Mouse (Mus musculus) hematopoietic stem cell, adult 5-6 weeks (primary cell): ENCODE data around the gene Dlk2. TPM values are rescaled to one million over a fixed set of nuclear protein-coding genes. Genes with fewer than 3 reads are reported as not detected.

Experiments
- ATAC-seq, 2 experiments: fragments of 125-278 bp in 1 of 2; replicated peaks in 1 of 2; 2 replicates each; pipeline ENCODE4 v1.8.0; 2016 to 2017; ENCODE audit warnings: inconsistent platforms in 2 of 2, mild to moderate bottlenecking in 2 of 2, moderate number of reproducible peaks in 2 of 2, low read depth in 1 of 2, moderate TSS enrichment in 1 of 2; ENCODE audit not compliant: low FRiP score in 2 of 2, poor library complexity in 2 of 2, severe bottlenecking in 2 of 2, insufficient read depth in 1 of 2, low TSS enrichment in 1 of 2
- total RNA-seq: library from RNA; stranded (forward); fragments of 172-1452, 232-1000 nt; gene quantifications from 2 replicates; pipeline ENCODE4 v1.2.3, GENCODE M21; 2017

Gene Dlk2
- total RNA-seq, 1 experiment from 2014 or later: not detected

- ATAC-seq: no peak
Observed at GRCm38 (mm10) chr17:46268026-46268720, 29.0 kb upstream of the Dlk2 start.

DNA sequence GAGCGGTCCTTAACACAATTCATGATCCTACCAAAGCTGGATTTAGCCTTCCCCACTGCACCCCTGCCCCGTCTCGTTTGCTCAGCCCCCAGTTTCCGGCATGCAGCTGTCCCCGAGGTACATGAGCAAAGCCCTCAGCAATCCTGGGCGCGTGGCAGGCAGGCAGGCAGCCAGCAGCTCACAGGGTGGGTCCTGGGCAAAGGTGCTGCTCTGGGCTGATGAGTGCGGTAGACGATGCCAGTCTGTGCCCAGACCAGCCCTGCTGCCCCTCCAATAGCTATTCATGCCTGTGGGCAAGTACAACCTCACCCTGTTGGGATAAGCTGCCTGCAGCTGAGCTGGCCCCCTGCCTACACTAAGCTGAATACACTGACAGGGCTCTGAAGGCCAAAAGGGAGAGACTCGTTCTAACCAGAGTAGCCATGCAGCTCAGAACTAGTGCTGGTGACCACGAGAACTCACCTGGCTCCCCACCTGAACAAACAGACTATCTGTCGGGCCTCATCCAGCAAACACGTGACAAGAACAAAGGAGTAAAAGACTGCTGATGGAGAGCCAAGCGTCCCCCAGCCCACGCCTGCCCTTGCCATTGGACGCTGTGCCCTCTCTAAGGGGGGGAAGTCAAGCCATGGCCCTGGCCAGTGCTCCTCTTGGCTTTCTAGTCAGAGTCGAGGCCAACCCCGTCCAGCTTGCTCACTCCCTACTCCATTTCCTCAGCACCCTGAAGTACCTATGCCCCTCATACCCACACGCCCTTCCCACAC lies 27.3 kb upstream of the Dlk2 start:
- no peak for ATAC-seq

DNA sequence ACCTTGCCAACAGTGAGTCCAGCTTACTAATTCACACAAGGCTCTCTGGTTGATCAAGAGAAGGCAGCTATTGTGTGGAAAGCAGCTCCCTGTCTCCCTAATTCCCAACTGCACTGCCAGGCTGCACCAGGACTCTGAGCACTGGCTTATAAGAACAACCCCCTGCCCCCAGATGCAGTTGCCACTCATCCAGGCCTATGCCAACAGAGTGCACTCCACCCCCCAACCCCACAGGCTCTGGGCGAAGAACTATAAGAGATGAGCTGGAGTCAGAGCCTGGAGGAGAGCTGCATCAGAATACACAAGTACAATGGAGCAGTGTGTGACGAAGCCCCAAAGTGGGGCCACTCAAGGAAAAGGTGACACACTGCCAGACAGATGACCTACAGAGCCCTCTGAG lies 25.2 kb upstream of the Dlk2 start:
- ATAC-seq: no peak

- ATAC-seq: no peak
Observed at GRCm38 (mm10) chr17:46272675-46273074, 24.5 kb upstream of the Dlk2 start.

DNA sequence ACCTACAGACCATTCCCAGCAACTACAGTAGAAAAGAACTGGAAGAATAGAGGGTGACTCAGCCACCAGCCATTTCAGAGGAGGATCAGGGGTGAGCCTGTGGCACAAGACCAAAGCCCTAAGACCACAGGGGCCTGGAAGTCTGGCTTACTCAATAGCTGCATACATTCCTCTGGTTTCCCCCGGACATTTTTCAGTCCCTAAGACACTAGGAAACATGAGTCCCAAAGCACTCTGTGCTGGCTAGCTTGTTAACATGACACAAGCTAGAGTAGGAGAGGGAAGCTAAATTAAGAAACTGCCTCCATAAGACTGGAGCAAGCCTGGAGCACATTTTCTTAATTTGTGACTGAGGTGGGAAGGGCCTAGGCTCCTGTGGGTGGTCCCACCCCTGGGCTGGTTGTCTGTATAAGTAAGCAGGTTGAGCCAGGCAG lies 23.4 kb upstream of the Dlk2 start:
- ATAC-seq: no peak

GRCm38 (mm10) chr17:46274465-46274864 lies 22.8 kb upstream of the Dlk2 start:
- no peak for ATAC-seq

DNA sequence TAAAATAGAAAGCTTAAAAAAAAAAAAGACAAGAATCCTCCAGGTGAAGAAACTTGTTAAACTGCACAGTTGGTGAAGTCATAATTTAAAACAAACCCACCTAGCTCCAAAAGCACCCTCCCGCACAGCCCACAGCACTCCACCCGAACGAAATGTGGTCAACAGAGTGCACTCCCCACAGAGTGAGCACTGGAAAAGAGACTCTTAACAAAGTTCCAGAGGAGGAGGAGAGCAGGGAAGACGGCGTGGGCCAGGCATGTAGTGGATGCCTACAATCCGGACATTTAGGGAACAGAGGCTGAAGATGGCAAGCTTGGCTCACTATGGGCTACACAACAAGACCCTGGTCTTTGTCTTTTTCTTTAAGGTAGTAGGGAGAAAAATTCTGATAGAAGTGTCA lies 22.2 kb upstream of the Dlk2 start:
- ATAC-seq: no peak

DNA sequence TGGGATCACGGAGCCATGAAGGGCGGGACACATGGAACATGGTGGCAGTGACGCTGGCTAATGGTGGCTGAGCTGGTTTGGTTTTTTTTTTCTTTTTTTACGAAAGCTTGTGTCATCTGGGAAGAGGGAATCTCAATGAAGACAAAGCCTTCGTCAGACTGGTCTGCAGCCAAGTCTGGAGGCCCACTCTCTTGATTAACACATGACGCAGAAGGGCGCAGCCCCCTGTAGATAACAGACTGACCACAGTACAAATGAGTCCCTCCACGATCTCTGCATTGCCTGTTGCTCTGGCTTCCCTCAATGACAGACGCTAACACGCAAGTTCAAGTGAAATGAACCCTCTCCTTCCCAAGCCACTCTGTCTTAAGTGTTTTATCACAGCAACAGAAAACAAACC lies 21.7 kb upstream of the Dlk2 start:
- no peak for ATAC-seq

GRCm38 (mm10) chr17:46277586-46277985 lies 19.6 kb upstream of the Dlk2 start:
- ATAC-seq: no peak

GRCm38 (mm10) chr17:46278011-46278765 lies 19.0 kb upstream of the Dlk2 start:
- ATAC-seq: no peak

DNA sequence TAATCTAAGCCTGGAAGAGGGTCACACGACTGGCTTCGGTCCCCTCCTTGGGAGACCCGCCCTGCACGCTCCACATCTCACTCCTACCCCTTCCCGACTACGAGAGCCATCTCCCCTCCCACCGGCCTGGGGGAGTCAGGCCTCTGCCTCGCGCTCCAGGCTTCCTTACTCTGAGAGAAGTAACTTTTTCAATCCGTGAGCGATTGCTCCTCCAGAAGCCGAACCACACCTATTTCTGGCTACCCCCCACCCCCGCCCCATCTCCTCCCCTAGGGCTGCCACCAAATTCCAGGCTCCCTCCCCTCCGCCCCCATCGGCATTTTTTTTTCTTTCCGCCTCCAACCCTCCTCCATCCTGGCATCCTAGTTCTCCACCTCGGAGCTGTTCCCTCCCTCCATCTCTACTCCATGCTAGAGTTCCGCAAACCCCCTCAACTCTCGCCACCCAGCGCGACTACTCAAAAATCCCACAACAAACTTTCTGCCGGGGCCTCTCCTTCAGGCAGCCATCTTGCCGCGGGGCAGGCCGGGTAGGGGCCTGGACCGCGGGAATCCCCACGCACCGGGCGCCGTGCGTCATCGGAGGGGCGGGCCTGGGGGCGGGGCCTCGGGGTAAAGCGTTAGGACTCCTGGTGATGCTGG lies 14.6 kb upstream of the Dlk2 start, which contains the start of gene Tjap1:
TSS of gene Tjap1 (minus strand) at position 544 of the 641 bp plus-strand sequence.
- ATAC-seq: peak; percentile 89 to 90

- no peak for ATAC-seq
Observed at GRCm38 (mm10) chr17:46283140-46283539, 14.1 kb upstream of the Dlk2 start.

DNA sequence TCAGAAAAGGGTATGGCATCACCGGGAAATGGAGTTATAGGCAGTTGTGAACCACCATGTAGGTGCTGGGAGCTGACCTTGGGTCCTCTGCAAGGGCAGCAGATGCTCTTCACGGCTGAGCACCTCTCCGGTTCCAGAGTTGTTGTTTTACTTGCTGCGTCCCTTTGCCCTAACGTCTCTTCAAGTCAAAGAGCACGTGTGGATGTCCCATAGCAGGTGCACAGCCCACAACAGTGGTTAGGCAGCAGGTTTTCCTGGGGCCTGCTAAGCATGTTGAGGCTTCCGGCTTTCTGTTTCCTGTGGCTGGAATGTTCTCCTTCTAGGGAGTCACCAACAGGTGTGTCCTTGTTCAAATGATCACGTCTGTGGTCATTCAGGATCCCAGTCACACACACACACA lies 13.3 kb upstream of the Dlk2 start:
- ATAC-seq: no peak

- no peak for ATAC-seq
Observed at GRCm38 (mm10) chr17:46284653-46285052, 12.6 kb upstream of the Dlk2 start.

GRCm38 (mm10) chr17:46285407-46285806 lies 11.8 kb upstream of the Dlk2 start:
- ATAC-seq: no peak

DNA sequence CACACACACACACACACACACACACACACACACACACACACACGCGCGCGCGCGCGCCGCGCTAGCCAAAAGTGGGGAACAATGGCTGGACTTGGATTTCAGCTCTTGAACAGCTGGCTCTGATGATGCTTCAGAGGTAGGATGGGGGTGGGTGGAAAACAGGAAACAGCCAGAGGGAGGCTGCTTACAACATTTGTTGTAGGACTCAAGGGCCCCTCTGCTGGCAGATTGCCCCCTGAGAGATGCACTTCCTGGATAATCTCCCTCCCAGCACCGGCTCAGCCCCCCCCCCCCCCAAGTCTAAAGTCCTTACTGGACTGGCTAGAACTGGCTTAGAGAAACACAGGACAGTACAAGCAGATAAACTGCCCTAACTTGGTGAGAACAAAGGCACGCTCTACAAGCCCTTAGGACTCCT lies 9.5 kb upstream of the Dlk2 start:
- ATAC-seq: no peak

DNA sequence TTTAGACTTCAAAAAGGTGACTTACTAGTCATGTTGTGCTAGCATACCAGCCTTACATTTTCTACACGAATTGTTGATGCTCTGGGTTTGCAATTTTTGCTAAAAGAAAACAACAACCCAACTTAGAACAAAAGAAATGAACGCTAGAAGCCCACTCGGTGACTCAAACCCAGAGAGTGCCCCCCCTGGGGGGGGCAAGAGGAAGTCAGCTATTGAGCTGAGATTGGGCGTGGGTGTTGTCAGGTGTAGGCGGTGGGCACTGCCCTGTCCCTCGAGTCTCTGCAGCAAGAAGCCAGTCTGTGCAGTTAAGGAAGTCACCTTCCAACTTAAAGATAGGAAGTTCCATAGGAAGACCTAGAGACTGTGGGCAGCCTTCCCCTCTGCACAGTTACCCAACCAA lies 620 bp upstream of the Dlk2 start:
- ATAC-seq: no peak

GRCm38 (mm10) chr17:46297028-46297363 lies 225 bp upstream of the Dlk2 start:
- no peak for ATAC-seq
